Mouse (Mus musculus) yolk sac, embryonic 10.5 days (tissue): ENCODE measurements around the gene Pced1a.
A peak's percentile ranks its signal among the peaks of the same experiment; 100 is the strongest.

Experiments
- DNase-seq: peaks from one replicate; pipeline ENCODE4 v3.0.0-alpha.2; 2017; ENCODE audit warnings: low spot score

The Pced1a gene

DNA sequence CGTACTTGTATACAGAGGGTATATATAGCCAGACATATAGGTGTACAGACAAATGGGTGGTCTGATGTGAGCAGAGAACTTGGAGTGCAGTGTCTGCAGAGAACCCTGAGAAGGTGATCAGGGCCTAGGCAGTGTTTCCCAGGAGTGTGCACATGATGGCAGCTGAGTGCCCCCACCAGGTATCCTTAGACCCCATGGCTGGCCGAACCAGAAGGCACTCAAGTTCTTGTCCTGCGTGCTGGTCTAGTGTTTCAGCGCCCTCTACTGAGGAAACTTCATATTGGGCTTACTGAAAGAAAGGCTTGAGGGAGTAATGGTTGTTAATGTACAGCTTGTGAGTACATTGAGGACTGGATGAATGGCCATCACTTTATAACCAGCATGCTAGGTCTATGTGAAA is 8.7 kb upstream of the Pced1a start:
- DNase-seq: no peak

DNA sequence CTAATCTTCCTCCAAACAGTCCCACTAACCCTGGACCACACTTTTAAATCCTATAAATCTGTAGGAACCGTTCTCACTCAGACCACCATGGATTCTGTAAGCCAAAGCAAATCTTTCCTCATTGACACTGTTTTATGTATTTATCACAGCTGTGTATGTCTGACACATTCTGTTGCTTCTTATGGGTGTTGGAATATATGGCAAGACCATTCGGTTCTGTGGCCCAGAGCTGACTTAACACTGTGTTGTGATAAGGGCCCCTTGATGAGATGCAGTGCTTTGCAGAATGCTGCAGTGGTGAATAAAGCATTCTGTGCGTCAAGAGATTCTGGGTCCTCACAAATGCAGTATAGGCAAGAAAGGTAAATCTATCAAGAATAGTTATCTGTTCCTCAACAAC is 7.7 kb upstream of the Pced1a start:
- DNase-seq: no peak

DNA sequence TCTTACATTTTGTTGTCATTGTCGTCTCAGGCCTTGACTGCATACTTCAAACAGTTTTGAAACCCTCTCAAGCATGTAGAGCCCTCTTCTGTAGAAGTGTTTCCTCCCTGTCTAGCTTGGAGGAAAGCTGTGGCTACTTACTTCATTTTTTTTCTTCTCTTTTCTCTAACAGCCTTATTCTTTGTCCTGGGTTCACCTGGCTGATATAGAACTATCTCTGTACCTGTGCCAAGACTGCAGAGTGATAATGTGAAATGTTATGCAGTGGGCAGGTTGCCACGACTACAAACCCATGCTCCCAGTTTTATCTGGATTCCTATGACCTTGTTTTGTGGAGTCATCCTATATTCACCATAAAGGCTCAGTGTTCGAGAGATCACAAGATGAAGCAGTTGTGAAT is 6.0 kb upstream of the Pced1a start:
- DNase-seq: no peak

DNA sequence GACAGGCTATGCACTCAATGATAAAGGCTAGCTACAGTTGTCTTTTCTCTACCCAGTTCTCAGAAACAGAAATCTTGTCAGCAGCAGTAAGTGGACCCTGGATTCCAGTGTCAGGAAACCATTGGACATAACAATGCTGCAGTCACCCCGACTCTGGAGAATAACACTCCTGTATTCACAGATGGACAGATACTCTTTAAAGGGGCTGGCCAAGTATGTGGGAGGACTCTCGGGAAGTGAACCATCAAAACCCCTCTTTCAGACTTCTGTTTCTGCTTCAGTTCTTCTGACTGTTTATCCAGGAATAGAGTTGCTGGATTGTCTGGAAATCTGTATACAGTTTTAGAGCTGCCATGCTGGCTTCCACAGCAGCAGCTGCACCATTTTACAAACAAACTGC is 5.3 kb upstream of the Pced1a start:
- no peak for DNase-seq

DNA sequence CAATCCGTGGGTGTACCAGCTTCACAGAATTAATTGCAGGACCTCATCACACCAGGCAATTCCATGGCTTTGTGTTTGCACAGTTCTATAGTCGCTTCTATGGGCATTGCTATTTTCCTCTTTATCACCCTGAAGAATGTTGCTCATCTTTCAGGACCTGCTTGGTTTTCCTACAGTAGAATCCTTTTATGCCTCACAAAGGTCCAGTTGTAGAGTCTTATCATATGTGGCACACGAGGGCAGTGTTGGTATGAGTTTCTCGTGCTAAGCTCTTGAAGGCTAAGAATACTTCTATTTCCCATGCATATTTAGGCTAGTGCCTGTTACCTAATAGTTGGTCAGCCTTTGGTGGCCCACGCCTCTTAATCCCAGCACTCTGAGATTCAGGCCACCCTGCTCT is 611 bp upstream of the Pced1a start:
- DNase-seq: no peak

DNA sequence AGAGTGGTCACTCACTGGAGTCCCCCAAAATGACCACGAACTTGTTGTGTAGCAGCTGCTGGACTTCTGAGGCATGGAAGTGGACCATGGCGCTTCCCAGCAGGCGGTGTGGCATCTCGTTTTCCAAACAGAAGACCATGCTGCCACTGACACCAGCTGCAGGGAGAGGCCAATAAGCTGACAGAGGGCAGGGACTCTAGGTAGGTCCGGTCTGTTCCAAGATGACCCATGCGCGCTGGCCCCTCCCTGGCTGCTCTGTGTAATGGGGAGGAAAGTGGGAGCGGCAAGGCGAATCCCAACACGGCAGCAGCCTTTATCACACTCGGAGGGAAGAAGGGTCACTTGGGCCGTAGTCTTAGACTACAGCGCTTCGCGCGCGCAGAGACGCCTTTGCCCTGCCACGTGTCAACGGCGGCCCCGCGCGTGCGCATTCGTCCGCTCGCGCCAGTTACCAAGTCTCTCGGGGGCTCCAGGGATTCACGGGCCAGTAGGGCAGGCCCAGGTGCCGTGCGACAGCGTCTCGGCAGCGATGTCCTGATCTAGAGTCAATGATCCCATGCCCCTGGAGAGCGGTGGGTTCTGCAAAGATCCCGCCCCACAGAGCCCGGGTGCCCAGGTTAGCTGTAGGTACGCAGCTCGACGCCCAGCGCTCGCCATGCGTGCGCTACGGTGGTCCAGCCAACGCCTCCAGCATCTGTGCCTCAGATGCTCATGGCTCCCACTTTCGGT is 940 bp downstream of the Pced1a start:
- peak; percentile 84 for DNase-seq

DNA sequence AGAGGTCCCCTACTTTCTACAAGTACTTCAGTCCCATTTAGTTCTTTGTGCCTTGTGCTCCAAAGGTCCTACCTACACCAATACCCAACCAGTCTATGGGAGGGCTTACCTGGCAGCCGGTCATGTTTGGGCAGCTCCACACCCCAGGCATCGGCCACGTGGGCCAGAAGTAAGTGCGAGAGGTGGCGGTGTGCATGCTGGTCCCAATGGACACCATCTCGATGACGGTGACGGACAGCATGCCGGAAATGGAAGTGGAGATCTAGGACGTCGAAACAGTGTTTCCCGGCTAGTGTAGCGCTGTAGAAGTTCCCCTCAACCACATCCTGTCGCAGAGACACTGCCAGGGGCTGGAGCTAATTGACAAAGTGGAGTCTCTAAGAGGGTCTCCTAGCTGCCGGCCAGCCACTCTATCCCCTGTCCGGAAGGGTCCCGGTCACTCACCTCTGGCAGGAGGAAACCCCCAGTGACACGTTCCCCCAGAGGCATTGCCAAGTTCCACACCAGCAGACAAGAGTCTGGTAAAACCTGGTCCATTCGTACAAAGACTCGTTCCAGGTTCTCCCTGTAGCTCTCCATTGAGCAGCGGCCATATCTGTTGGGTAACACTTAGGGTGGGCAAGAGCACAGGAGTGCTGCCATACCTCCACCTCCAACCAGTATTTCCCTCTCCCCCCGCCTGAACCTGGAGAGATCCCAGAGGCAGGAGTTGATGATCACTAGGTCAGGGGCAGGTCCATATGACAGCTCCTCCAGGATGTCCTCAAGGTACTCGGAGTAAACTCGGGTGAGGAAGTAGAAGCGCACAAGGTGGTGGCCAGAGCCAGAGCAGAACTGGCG is 2.5 kb downstream of the Pced1a start:
- DNase-seq: no peak

DNA sequence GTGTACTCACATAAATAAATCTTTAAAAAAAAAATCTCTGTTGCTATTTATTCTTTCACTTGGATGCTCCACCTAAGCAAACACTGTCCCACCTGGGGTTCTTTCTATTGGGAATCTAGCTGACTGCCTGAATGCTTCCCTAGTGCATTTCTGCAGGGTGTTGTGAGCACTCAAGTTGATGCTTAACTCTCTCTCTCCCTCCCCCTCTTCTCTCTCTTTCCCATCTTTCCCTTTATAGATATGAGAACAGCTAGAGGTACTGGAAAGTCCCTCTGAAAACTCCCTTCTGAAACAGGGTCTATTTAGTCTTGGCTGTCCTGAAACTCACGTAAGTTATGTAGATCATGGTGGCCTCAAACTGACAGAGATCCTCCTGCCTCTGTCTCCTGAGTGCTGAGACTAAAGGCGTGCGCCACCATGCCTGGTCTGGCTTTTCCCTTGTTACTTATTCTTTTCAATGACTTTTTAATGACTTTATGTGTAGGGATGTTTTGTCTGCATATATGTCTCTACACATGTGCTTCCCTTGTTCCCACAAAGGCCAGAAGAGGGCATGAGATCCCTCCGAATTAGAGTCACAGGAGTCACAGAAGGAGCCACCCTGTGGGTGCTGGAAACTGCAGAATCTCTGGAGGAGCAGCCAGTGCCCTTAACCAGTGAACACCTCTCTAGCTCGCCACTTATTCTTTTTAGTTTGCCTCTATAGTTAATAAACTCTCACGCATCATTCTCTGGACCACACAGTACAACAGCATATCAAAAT is 10.2 kb downstream of the Pced1a start:
- no peak for DNase-seq

DNA sequence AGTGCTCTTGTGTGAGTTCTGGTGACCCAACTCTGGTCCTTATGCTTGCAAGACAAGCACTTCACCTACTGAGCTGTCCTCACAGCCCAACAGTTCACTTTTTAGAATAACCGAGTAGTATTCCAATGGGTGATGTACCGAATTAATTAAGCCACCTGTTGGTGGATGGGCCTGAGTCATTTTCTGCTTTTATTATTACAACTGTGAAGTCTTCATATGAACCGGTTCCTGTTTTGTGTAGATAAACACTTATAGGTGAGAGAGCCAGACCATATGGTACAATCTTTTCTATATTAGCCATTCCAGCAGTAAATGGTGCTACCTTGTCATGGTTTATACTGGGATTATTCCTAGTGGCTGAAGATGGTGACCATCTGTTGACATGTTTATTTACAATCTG is 11.7 kb downstream of the Pced1a start:
- no peak for DNase-seq

DNA sequence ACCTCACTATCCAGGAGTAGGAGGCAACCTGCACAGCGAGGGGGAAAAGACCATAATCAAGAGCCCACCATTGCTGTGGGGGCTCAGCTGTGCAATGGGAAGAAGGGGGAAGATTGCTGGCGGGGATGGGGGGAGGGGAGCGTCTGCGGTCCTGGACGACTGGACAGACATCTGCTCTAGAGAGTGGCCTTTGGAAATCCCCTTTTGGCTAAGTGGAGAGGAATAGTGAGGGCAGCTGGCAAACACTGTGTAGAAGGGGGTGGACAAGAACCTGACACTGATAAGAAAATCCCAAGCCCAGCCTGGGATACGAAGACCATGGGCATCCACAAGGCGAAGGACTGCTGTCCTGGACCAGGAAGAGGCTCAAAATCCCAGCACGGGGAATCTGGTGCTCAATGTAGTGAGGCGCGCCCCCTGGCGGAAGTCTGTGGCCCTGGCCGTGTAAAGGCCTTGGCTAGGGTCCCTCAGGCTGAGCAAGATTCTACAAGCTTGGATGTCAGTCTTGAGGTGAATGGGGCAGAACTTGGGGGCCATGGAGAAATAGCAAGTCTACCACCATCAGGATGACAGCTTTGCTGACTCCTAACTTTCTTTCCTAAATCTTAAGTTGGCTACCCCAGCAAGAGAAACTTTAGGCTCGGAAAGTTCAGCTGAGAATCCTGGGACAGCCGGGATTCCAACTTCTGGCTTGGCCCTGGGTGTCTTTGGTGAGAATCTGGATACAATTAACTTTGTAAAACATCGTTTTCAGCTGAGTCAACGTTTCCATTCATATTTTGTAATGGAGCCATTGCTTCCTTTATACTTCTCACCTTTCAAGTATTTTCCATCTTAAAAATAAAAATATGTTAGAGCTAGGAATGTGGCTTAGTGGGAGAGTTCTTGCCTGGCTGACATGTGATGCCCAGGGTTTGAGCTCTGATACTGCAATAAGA is 12.7 kb downstream of the Pced1a start:
- DNase-seq: peak; percentile 60

DNA sequence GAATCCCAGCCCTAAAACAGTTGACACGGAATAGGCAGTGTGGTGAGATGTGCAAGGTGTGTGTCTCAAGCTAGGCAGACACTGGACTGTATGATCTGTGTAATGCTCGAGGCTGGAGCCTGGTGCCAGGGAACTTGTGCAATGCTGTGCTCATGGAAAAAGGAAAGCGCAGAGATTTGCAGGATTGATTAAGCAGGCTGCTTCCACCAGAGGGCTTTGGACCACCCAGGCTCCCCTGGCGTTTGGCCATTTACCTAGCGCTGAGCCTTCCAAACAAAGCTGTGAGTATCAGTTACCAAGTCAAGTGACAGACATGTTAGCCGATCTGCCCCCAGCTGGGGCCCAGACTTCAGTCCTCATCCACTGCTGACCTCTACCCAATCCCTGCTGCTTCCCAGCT is 16.3 kb downstream of the Pced1a start:
- DNase-seq: no peak

DNA sequence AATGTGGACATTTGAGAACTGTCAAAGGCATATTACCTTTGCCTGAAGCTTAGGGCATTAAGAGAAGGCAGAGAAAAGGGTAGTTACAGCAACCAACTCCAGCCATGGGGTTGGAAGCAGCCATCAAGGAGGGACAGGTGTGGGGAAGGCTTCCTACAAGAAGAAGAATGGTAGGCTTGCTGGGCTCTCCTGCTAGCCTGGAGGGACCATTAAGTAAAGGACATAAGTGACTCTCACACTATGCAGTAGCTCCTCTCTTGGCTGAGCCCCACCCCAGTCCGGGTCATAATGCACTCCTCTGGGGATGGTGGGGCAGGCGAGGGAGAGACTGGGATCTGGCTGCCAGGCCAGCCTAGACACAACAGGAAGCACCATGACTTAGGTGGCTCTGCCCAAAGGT is 18.3 kb downstream of the Pced1a start, which contains the start of gene Tmem239:
Tmem239 (plus strand) TSS at position 301 of the 400 bp plus-strand sequence.
- DNase-seq: no peak

DNA sequence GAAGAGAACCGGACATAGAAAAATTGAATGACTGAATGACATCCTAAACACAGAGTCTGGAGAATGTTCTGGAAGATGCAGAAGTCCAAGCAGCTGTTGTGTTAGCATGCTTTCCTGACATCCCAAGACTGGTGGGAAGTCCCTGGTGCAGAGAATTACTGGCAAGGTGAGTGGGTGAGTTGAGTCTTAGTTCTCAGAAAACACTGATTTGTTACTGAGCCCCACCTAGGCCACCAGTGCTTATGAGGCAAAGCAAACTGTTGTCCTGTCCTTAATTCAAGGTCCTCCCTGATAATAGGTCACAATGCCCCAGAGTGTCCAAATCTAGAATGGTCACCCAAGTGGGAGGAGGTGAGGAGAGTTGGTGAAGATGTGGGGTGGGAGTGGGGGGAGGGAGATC is 19.6 kb downstream of the Pced1a start, which contains the start of the genes Gm28372 and 1700020A23Rik:
Gm28372 (plus strand) TSS at position 301 of the 400 bp plus-strand sequence.
1700020A23Rik (plus strand) TSS at position 321 of the 400 bp plus-strand sequence.
- no peak for DNase-seq

DNA sequence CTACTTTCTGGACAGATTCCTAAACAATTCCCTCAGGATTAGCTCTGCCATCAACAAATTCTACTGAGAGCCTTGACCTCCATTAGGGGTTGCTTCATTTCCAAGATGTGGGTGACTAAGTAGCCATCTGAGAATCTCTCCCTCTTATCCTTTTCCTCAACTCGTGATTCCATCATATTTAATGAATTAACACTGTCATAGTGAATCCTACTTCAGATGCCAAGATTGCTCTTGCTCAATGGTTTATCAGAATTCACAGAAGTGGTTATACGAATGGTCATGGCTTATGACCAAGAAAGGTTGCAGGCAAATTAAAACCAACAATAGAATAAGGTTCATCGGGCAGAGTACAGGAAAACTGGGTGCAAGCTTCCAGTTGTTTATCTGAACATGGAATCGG is 22.6 kb downstream of the Pced1a start:
- no peak for DNase-seq

DNA sequence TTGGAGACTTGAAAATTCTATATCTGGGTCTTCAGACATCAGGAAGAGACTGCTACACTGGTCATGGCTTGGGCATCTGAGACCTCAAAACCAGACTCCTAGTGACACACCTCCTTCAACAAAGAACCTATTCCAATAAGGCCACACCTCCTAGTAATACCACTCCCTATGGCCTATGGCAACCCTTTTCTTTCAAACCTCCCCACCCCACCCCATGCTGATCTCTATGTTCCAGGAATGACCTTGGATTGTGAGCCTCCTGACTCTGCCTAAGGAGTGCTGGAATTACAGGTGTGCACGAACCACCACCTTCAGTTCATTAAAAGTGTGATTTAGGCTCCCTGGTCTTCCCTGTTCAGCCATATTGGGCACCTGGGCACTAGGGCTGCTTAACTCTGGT is 24.5 kb downstream of the Pced1a start:
- no peak for DNase-seq

DNA sequence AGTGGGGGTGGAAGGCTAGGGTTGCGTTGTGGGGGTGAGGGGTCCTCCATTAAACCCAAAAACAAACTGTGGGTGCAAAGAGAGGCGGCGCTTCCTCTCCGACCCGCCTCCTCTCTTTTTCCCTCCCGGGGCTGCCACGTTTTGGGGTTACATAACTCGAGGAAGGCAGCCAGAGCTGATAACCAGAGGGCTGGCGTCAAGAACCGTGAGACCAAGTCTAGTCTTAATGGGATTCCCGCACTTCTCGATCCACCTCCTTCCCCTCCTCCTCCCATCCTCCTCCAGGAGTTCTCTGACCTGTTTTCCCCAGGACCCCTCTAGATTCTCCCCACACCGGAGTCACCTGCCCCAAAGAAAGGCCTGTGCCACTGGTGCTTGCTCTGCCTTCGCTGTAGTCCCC is 26.4 kb downstream of the Pced1a start:
- DNase-seq: no peak

DNA sequence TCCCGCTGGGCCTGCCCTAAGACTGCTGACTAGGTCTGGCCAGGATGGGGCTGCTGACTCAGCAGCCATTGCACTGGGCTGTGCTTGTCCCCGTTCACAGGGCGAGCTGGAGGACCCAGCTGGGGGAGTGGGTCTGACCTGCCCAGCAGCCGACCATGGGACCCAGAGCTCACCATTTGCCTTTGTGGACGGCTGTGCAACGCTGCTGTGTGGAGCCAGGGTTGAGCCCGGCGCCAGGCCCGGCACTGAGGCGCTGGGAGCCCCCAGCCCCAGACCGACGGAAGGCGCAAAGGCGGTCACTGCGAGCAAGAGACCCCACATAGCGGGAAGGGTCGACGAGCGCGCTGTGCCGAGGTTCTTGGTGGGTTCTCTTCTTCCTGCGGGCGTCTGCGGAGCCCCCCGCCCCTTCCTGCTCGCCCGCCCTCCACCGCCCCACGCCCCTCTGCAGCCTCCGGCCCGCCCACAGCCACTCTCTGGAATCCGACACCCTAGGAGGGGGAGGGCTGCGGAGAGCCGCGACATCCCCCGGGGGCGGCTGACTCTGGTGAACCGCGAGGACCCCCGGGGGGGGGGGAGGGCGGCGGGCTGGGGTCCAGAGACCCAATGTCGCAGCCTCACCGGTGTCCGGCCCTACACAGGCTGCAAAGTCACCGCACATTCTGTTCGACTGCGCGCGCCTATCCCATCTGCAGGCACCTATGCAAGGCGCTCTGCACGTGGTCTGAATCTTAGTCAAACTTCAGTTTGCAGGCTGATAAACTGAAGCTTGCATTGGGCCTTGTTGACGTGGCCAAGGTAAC is 27.1 kb downstream of the Pced1a start, which contains the start of gene Cpxm1:
Cpxm1 (minus strand) TSS at position 389 of the 800 bp plus-strand sequence.
- peak; percentile 82 for DNase-seq

DNA sequence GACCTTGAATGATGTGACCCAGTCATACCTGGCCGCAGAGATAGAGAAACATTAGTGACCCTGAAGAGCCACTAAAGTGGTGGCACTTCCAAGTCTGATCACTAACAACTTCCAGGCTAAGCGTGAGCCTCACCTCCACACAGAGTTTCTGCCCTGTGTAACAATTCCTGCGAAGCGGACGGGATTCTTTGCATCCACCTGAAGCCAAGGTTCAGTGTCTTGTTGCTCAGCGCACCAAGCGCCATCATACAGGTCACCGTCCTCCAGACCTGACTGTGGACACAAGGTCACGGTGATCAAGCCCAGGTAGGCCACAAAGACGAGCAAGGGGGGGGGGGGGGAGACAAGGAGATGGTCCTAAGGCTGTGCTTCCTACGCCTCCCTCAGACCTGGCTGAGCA is 28.8 kb downstream of the Pced1a start:
- DNase-seq: no peak

DNA sequence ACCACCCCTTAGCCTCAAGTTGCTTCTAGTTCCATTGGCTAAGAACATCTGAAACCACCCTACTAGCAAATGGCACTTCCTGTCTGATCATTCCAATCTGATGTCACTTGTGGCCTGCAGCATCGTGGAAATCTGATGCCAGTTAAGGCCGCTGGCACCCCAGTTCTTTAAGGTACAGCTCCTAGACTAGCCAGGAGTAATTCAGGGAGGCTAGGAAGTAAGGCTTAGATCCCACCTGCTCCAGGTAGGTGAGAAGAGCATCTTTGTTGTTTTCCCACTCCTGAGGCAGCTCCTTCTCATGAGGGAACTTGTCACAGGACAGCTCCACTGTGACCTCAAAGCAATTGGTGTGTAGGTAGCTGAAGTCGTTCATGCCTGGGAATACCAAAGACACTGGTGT is 31.7 kb downstream of the Pced1a start:
- no peak for DNase-seq

DNA sequence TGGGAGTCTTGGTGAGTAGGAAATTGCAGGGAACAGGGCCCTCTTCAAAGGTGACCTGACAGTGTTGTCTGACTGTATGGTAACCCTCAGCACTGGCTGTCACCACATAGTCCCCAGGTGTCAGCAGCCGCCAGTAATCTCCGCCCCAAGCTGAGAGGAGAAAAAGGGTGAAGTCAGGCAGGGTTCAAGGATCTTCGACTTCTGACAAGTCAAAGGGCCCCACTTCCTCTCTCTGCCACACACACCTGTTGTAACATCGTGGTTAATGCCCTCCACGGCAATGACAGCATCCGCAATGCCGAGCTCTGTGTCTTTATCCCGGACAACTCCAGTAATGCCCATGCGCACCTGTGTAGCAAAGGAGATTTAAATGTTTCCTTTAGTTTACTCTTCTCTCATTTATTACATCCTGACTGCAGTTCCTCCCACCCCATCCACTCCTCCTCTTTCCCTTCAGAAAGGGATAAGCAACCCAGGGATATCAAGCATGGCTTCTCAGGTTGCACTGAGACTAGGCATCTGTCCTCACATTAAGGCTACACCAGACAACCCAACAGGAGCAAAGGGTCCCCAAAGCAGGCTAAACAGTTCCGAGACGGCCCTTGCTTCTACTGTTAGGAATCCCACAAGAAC is 33.4 kb downstream of the Pced1a start:
- no peak for DNase-seq
